ENCODE assay signal across 8 mouse cellular contexts in the genomic region with DNA sequence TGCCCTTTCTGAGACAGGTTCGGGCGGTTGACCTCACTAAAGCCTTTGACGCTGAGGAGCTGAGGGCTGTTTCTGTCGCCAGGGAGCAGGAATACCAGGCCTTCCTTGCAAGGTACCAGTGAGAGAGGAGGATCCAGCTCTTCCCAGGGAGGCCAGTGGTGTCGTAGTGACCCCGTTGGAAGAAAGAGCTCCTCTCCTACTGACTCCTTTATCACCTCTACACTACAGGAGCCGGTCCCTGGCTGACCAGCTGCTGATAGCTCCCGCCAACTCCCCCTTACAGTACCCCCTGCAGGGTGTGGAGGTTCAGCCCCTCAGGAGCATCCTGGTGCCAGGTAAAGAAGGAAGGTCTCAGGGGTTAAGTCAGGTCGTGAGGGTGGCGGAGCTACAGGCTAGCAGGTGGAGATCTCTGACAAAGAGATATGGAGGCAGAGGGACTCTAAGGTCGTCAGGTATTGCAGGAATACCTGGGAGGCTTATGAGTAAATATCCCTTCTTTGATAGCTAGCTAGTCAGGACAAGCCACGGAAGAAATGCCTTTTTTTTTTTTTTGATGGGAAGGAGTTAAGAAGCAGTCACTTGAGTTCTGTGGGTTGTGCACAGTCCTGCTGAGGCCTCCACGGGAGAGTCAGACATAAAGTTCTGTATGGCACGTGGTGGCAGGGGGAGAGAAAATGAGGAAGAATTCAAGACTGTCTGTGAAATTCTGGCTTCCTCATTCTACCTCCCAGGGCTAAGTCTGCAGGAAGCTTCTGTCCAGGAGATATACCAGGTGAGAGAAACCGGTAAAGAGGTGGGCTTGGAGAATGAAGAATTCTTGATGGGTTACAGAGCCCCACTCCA. TPM values are rescaled to one million over a fixed set of nuclear protein-coding genes. Genes with fewer than 3 reads are reported as not detected.
DNase-seq lines count a peak whose midpoint lies in the region; ATAC-seq and TF ChIP-seq lines count a peak whose summit lies in the region.

No protein-coding gene starts in this region.

- H3K4me1 ChIP-seq in thymus, adult 2 months (replicated peaks; ENCODE audit: control insufficient read depth, insufficient read depth, low read length) = peaks cover 32% of the 10 kb centered on the region
- H3K4me1 ChIP-seq in liver, postnatal 0 days (ENCODE audit: insufficient read depth) = peaks cover 32% of the 10 kb centered on the region

- peak overlapping the region; percentile 59 for H3K27ac ChIP-seq in thymus, adult 2 months (ENCODE audit: control insufficient read depth, insufficient read depth, low read length)
- H3K27ac ChIP-seq in liver, postnatal 0 days (ENCODE audit: low read depth) = peak overlapping the region; percentile 95

- peak overlapping the region; percentile 80 for H3K4me2 ChIP-seq in liver, postnatal 0 days (ENCODE audit: low read depth, low read length)

- H3K36me3 ChIP-seq in thymus, adult 2 months (ENCODE audit: control insufficient read depth, insufficient read depth, low read length) = peaks cover 11% of the 10 kb centered on the region; the same call in 1 of the 2 replicates
- peaks cover 12% of the 10 kb centered on the region for H3K36me3 ChIP-seq in liver, postnatal 0 days (replicated peaks; ENCODE audit: insufficient read depth, low read length)

- H3K9me3 ChIP-seq in liver, postnatal 0 days (ENCODE audit: low read length) = no peaks in the 10 kb centered on the region

- H3K4me3 ChIP-seq in thymus, adult 2 months (ENCODE audit: control insufficient read depth, insufficient read depth, low read length) = peak overlapping the region; percentile 82
- H3K4me3 ChIP-seq in liver, postnatal 0 days (ENCODE audit: low read depth, low read length) = peak overlapping the region; percentile 66

- no peak for TF ChIP-seq EP300 in liver, postnatal 0 days (IDR thresholded peaks at IDR 0.05; ENCODE audit: low read depth)

- H3K27me3 ChIP-seq in thymus, adult 2 months (ENCODE audit: control insufficient read depth, insufficient read depth, low read length) = no peaks in the 10 kb centered on the region
- H3K27me3 ChIP-seq in liver, postnatal 0 days (ENCODE audit: insufficient read depth, low read length) = 0 out of 2 replicates have a peak, but pooled peaks cover 3% of the 10 kb centered on the region

- TF ChIP-seq CTCF in thymus, adult 2 months (IDR thresholded peaks at IDR 0.05; ENCODE audit: borderline replicate concordance, control insufficient read depth, extremely low read depth, insufficient read depth, low read length, poor library complexity) = no peak
- TF ChIP-seq CTCF in liver, postnatal 0 days (IDR thresholded peaks at IDR 0.05; ENCODE audit: low read depth) = no peak

- DNase-seq in cerebellum, adult 9-10 months = peak; percentile 57
- no peak for DNase-seq in cerebellum, postnatal 4 days (ENCODE audit: low spot score in 2 of 2)
- no peak for DNase-seq in thymus, adult 2 months
- DNase-seq in thymus, adult 18-20 months = no peak
- DNase-seq in liver, postnatal 0 days = no peak
- DNase-seq in testis, postnatal 14 days (ENCODE audit: low spot score) = peak; percentile 12
- no peak for DNase-seq in adrenal gland, adult 2 months
- DNase-seq in frontal cortex, postnatal 36 days (ENCODE audit: low spot score in 2 of 2) = no peak

- 33% methylated on average over 15 of the region's 15 CpGs for WGBS in thymus, adult 2 months
- 30% methylated on average over 15 of the region's 15 CpGs for WGBS in liver, postnatal 0 days (ENCODE audit: insufficient replicate concordance)

- peak overlapping the region; percentile 92; the same call in 1 of the 2 replicates for H3K9ac ChIP-seq in liver, postnatal 0 days (replicated peaks)

- ATAC-seq in liver, postnatal 0 days = no peak

- TF ChIP-seq POLR2A in thymus, adult 2 months (IDR thresholded peaks at IDR 0.05; ENCODE audit: control insufficient read depth, extremely low read depth, insufficient read depth, low read length, poor library complexity) = no peak

RNA-seq across cellular contexts. Expression of a gene that starts 2.0 kb away (rescaled TPM):
- polyA plus RNA-seq in thymus, adult 2 months (2012; rRNA removed) = 196 and 239 TPM in 2 replicates
- 27.2 and 32.2 TPM in 2 replicates for polyA plus RNA-seq in liver, postnatal 0 days (2015; fragmentation: Nextera tagmentation; extraction: Ambion mirVana)
- 10 to 100 TPM in 1 of 2 experiments, 1 to 10 TPM in 1; 8.3 to 11.6 TPM for total RNA-seq in adrenal gland, adult 2 months (2021)
- polyA plus RNA-seq in adrenal gland, adult 2 months (2012; rRNA removed) = 17.8 and 19.1 TPM in 2 replicates

RNA-seq across cellular contexts. Expression of a gene that starts 13.5 kb away (rescaled TPM):
- 3.6 and 6.4 TPM in 2 replicates for polyA plus RNA-seq in thymus, adult 2 months (2012; rRNA removed)
- 2.0 TPM in 2 replicates for polyA plus RNA-seq in liver, postnatal 0 days (2015; fragmentation: Nextera tagmentation; extraction: Ambion mirVana)
- total RNA-seq in adrenal gland, adult 2 months (2021) = under 1 TPM; 0.35 to 0.58 TPM
- 1.1 and 2.4 TPM in 2 replicates for polyA plus RNA-seq in adrenal gland, adult 2 months (2012; rRNA removed)

RNA-seq across cellular contexts. Expression of a gene that starts 22.9 kb away (rescaled TPM):
- polyA plus RNA-seq in thymus, adult 2 months (2012; rRNA removed) = 4.2 and 5.6 TPM in 2 replicates
- polyA plus RNA-seq in liver, postnatal 0 days (2015; fragmentation: Nextera tagmentation; extraction: Ambion mirVana) = 1.9 and 2.6 TPM in 2 replicates
- 10 to 100 TPM; 16.0 to 25.8 TPM for total RNA-seq in adrenal gland, adult 2 months (2021)
- 41.3 and 44.9 TPM in 2 replicates for polyA plus RNA-seq in adrenal gland, adult 2 months (2012; rRNA removed)

RNA-seq across cellular contexts. Expression of a gene that starts 28.5 kb away (rescaled TPM):
- 222 and 263 TPM in 2 replicates for polyA plus RNA-seq in thymus, adult 2 months (2012; rRNA removed)
- 8.8 and 8.9 TPM in 2 replicates for polyA plus RNA-seq in liver, postnatal 0 days (2015; fragmentation: Nextera tagmentation; extraction: Ambion mirVana)
- 10 to 100 TPM; 53.6 to 75.7 TPM for total RNA-seq in adrenal gland, adult 2 months (2021)
- 203 and 219 TPM in 2 replicates for polyA plus RNA-seq in adrenal gland, adult 2 months (2012; rRNA removed)

RNA-seq across cellular contexts. Expression of a gene that starts 44.4 kb away (rescaled TPM):
- 34.4 and 36.1 TPM in 2 replicates for polyA plus RNA-seq in thymus, adult 2 months (2012; rRNA removed)
- polyA plus RNA-seq in liver, postnatal 0 days (2015; fragmentation: Nextera tagmentation; extraction: Ambion mirVana) = 14.7 and 17.7 TPM in 2 replicates
- total RNA-seq in adrenal gland, adult 2 months (2021) = 10 to 100 TPM; 41.6 to 47.8 TPM
- 21.7 and 22.5 TPM in 2 replicates for polyA plus RNA-seq in adrenal gland, adult 2 months (2012; rRNA removed)

Comparison
In these comparisons a context has a peak if more than half of its experiments do, and no peak if none do; other contexts are left out.
1. DNase-seq: peak in cerebellum, adult 9-10 months (single experiment) and testis, postnatal 14 days (single experiment); none in cerebellum, postnatal 4 days (0 of 2), thymus, adult 2 months (single experiment), thymus, adult 18-20 months (0 of 2), liver, postnatal 0 days (single experiment), adrenal gland, adult 2 months (single experiment) and frontal cortex, postnatal 36 days (0 of 2).